Mouse (Mus musculus) lung, embryonic 15.5 days (tissue): ENCODE data around the gene Slc25a33. TPM values are rescaled to one million over a fixed set of nuclear protein-coding genes. Genes with fewer than 3 reads are reported as not detected.
A peak's percentile ranks its signal among the peaks of the same experiment; 100 is the strongest.

Experiments used
- ATAC-seq: fragments of 200-750 bp; cut with Nextera tagmentation; 2 replicates; pipeline ENCODE4 v1.8.0; 2017; ENCODE audit warnings: moderate number of reproducible peaks, borderline replicate concordance; ENCODE audit not compliant: low FRiP score, low TSS enrichment; ENCODE audit errors: extremely low read depth
- H3K27ac ChIP-seq: fragments of 300-500 bp; sonication (generic); 2 replicates; pipeline ENCODE4 v1.5.1; 2015; ENCODE audit warnings: moderate library complexity, mild to moderate bottlenecking, inconsistent platforms
- H3K27me3 ChIP-seq: fragments of 300-500 bp; sonication (generic); 2 replicates; pipeline ENCODE4 v1.6.1; 2015; ENCODE audit warnings: inconsistent platforms
- H3K36me3 ChIP-seq: fragments of 300-500 bp; sonication (generic); 2 replicates; pipeline ENCODE4 v1.6.1; 2015; ENCODE audit warnings: inconsistent platforms
- H3K4me1 ChIP-seq: fragments of 300-500 bp; sonication (generic); 2 replicates; pipeline ENCODE4 v1.6.1; 2015; ENCODE audit warnings: inconsistent platforms
- H3K4me2 ChIP-seq: fragments of 300-500 bp; sonication (generic); 2 replicates; pipeline ENCODE4 v1.6.1; 2015; ENCODE audit warnings: inconsistent platforms, mild to moderate bottlenecking, moderate library complexity
- H3K4me3 ChIP-seq: fragments of 300-500 bp; sonication (generic); 2 replicates; pipeline ENCODE4 v1.5.1; 2015; ENCODE audit warnings: mild to moderate bottlenecking, inconsistent platforms
- H3K9ac ChIP-seq: fragments of 300-500 bp; sonication (generic); 2 replicates; pipeline ENCODE4 v1.6.1; 2015; ENCODE audit warnings: inconsistent platforms
- H3K9me3 ChIP-seq: fragments of 300-500 bp; sonication (generic); 2 replicates; pipeline ENCODE4 v1.6.1; 2016; ENCODE audit warnings: inconsistent platforms
- WGBS: fragments of 180-500 bp; shearing (Covaris S2); methylation state at CpG from one replicate; pipeline ENCODE4 v1.1.7; 2015; 5-methylcytosine and 5-hydroxymethylcytosine counted together
- microRNA-seq: library from miRNA; unstranded; fragments of <30 nt; microRNA quantifications from one replicate; pipeline ENCODE4, GENCODE M21; 2016
- polyA plus RNA-seq: library from polyadenylated mRNA; unstranded; fragments of >200 nt; fragmentation: Nextera tagmentation; extraction: Ambion mirVana; gene quantifications from 2 replicates; pipeline ENCODE4 v1.2.1, GENCODE M21; 2015

The Slc25a33 gene
- polyA plus RNA-seq, 1 experiment from 2014 or later = 8.5 TPM

DNA sequence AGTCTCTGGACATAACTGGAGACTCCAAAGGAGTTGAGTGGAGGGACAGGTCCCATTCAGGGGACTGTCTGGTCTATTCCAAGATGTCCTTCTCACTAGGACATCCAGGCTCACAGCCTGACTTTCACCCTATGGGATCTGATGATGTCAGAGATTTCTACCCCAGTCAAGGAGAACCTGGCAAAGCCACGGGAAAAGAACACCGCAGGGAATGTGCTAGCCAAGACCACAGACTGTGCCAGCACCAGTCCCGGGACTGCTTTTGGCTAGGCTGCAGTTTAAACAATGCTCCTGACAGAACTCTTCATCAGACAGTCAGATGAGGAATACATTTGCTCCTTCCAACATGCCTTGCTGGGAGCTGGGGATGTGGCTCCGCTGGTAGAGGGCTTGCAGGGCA is 74.1 kb downstream of the Slc25a33 start:
- 69% methylated on average over 4 of the region's 4 CpGs for WGBS
- ATAC-seq = no peak
- H3K9ac ChIP-seq = no peak overlapping the region
- H3K4me1 ChIP-seq = peaks cover 10% of the 10 kb centered on the region
- H3K27me3 ChIP-seq = peaks cover 20% of the 10 kb centered on the region
- H3K4me2 ChIP-seq = no peak overlapping the region
- H3K27ac ChIP-seq = no peak overlapping the region
- no peaks in the 10 kb centered on the region for H3K9me3 ChIP-seq
- H3K36me3 ChIP-seq = no peaks in the 10 kb centered on the region
- H3K4me3 ChIP-seq = no peak overlapping the region

DNA sequence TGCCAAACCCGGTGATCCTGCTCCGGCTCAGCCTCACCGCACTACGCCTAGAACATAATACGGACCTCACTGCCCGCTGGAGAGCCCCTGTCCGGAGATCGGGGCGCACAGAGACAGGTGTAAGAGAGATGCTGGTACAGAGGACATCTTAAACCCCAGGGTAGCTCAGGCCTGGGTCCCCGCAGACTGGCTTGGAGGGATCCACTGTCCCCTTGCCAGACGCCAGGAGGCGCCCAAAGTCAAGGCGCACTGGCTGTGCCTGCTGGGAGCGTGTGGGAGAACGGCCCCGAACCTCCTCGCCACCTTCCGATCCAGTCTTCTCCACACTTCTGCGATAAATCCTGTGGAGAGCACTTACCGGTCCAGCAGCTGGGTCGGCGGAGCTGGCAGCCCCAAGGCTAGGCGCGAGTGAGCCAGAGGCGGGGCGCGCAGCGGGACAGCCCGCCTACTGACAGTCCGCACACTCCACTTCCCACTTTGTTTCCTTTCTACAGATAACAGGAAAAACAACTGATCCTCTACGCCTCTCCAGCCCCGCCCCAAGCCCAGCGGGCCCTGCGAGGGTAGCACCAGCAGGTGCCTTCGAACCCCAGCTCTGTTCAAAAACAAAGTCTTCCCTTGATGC is 75.8 kb downstream of the Slc25a33 start:
- ATAC-seq = peak; percentile 56; the same call in 1 of the 2 replicates
- Histone ChIP-seq H3K27me3 (peaks cover 20% of the 10 kb centered on the region), H3K9me3 (no peaks in the 10 kb centered on the region), H3K9ac (peak overlapping the region; percentile 52), H3K36me3 (no peaks in the 10 kb centered on the region), H3K4me1 (peaks cover 10% of the 10 kb centered on the region), H3K4me2 (peak overlapping the region; percentile 90), H3K27ac (0 out of 2 replicates have a peak overlapping the region, but pooled peaks have one; percentile 29), H3K4me3 (peak overlapping the region; percentile 53)
- under 1% methylated on average over 35 of the region's 35 CpGs for WGBS

DNA sequence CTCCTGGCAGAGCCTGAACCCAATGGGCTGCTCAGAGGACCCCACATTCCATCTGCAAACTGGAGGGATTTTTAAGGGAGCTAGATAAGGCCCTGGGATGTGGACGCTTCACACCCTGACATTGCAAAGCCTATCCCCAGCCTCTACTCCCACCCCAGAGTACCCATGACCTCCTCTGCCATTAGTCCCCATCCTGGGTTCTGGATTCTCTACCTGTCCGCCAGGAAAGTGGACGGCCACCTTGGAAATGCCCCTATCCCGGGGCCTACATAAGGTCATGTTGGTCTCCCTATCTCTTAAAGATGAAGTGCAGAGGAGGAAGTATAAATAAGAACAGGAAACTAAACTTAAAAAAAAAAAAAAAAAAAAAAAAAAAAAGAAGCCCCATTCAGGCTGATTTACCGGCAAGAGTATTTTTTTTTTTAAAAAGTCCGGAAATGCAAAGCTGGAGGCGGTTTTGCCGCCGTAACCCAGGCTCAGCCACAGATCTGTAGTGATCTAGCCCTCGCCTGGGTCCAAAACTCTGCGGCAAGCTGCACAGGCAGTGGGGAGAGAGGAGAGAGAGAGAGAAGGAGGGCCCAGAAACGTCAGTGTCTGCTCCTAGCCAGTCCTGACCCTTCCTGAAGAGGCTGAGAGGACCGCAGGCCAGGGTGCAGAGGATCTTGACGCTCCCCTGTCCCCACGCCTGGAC is 76.4 kb downstream of the Slc25a33 start:
- Histone ChIP-seq H3K27ac (0 out of 2 replicates have a peak overlapping the region, but pooled peaks have one; percentile 29), H3K36me3 (no peaks in the 10 kb centered on the region), H3K4me3 (peak overlapping the region; percentile 53), H3K9me3 (no peaks in the 10 kb centered on the region), H3K9ac (peak overlapping the region; percentile 52; the same call in 1 of the 2 replicates), H3K27me3 (peaks cover 20% of the 10 kb centered on the region), H3K4me1 (peaks cover 10% of the 10 kb centered on the region), H3K4me2 (peak overlapping the region; percentile 90)
- no peak for ATAC-seq
- WGBS = 23% methylated on average over 15 of the region's 15 CpGs

GRCm38 (mm10) chr4:149696189-149696971 is 77.7 kb downstream of the Slc25a33 start:
- 25% methylated on average over 16 of the region's 16 CpGs for WGBS
- Histone ChIP-seq H3K9me3 (no peaks in the 10 kb centered on the region), H3K27me3 (peaks cover 20% of the 10 kb centered on the region), H3K9ac (no peak overlapping the region), H3K4me1 (peaks cover 13% of the 10 kb centered on the region), H3K36me3 (no peaks in the 10 kb centered on the region), H3K27ac (no peak overlapping the region), H3K4me2 (no peak overlapping the region; the same call in 1 of the 2 replicates), H3K4me3 (no peak overlapping the region)
- ATAC-seq = 0 out of 2 replicates have a peak, but pooled peaks have one; percentile 36

Small RNAs within 50 kb of the gene (microRNA-seq; reads per million reads assigned to microRNA genes)
- not detected for gene Gm47301

Other genes starting within 250 kb of the Slc25a33 start
- gene Clstn1, start 187.8 kb downstream of the Slc25a33 start, polyA plus RNA-seq = 51.1 and 56.2 TPM in 2 replicates
- 4.5 and 7.8 TPM in 2 replicates for gene Pik3cd, start 71.7 kb downstream of the Slc25a33 start, polyA plus RNA-seq
- gene Tmem201, start 36.2 kb downstream of the Slc25a33 start, polyA plus RNA-seq = 31.6 TPM in 2 replicates
- gene Spsb1, start 180.8 kb upstream of the Slc25a33 start, polyA plus RNA-seq = 15.6 and 15.7 TPM in 2 replicates
- gene H6pd, start 234.7 kb upstream of the Slc25a33 start, polyA plus RNA-seq = 25.0 and 29.3 TPM in 2 replicates